Mouse (Mus musculus) left cerebral cortex, adult 6 months (tissue): ENCODE measurements around the gene Xntrpc. TPM values are rescaled to one million over a fixed set of nuclear protein-coding genes. Genes with fewer than 3 reads are reported as not detected.

Experiments used
- long read RNA-seq, 2 experiments: library from polyadenylated mRNA; unstranded; transcript quantifications; one replicate each; pipeline ENCODE4 v2.0.0; 2019 to 2020
- polyA plus RNA-seq: library from polyadenylated mRNA; unstranded; fragments of <200 nt; fragmentation: Nextera tagmentation; gene quantifications from 2 replicates; pipeline ENCODE4 v1.2.3, GENCODE M21; 2021

Gene Xntrpc
- 0.08 and 0.09 TPM in 2 replicates for polyA plus RNA-seq
- long read RNA-seq, experiment 1, partial matches to known transcripts, result 3 of 10 reads
- long read RNA-seq, experiment 1, other reads (novel, unspliced or antisense), result 7 of 10 reads
- long read RNA-seq, experiment 2, result 0 reads

DNA sequence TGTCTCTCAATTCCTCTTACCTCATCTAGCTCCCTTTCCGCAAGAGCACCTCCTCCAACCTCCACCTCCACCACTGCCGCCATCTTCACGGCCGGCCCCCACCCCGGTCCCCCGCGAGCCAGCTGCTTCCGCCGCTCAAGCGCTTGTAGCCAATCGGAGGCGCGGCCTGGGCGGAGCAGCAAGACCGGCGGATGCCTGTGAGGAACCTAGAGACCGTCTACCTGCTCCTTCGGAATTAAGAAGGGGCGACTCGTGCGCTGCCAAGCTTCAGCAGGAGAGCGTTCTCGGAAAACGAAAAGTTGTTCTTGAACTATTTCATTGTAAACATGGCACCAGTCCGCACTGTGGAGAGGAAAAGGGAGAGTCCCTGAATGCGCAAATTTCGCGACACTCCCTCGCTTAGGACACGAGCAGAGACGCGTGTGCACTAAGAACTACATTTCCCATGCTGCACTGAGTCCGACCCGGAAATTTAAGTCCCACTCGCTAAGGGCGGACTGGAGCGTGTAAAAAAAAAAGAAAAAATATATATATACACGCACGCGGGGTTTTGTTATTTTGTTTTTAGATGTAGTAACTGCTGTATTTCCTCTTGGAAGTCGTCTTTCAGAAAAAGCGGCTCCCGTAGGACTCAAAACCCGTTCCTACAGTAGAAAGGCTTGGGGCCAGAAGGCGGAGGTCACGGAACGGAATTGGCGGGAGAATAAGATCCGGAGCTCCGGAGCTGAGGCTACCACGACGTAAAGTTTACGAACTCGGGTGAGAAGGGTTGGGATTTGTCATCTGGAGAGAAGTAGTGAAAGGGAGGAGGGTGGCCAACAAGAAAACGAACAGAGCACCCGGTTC, at the start of gene Xntrpc, which contains the start of the genes Rnf121 and Xndc1:
Xntrpc (plus strand) TSS at position 668 of the 846 bp plus-strand sequence.
Rnf121 (minus strand) TSS at position 424 of the 846 bp plus-strand sequence.
Xndc1 (plus strand) TSS at position 466 of the 846 bp plus-strand sequence.

DNA sequence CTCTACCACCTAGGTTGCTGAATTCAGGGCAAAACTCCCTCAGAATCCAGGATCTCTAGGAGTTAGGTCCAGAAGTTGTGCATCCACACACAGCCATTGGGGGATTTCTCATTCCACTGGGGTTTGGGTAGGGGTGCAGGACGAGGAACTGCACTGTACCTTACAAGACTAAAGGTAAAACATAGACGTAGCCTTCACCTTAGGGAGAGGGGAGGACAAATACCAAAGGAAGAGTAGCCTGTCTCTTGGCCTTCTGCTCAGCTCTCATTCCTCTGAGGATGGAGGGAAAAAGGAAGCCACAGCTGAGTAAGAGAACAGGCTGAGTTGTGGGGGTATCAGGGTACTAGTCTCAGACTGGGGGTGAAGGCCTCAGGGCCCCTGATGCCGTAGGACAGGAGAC, 46.9 kb upstream of the Xntrpc start, which contains the start of gene Il18bp:
Il18bp (minus strand) TSS at position 101 of the 400 bp plus-strand sequence.

DNA sequence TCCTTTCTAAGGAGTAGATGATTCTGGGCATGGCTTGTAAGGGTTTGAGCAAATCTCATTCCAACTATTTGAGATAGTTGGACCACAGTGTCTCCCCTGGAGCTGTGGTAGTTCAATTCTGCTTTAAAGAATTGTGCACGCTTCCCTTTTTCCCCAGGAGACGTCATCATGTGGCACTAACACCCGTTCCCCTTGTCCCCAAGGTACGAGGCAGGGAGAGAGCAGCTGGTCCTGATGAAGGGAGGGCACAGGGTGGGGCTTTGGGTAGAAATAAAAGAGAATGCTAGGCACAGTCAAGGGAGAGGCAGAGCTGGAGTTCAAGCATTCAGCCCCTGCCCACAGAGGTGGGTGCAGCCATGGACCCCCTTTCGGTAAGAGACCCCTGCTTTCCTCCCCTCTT, 17.3 kb downstream of the Xntrpc start, which contains the start of gene Trpc2:
Trpc2 (plus strand) TSS at position 301 of the 400 bp plus-strand sequence.

DNA sequence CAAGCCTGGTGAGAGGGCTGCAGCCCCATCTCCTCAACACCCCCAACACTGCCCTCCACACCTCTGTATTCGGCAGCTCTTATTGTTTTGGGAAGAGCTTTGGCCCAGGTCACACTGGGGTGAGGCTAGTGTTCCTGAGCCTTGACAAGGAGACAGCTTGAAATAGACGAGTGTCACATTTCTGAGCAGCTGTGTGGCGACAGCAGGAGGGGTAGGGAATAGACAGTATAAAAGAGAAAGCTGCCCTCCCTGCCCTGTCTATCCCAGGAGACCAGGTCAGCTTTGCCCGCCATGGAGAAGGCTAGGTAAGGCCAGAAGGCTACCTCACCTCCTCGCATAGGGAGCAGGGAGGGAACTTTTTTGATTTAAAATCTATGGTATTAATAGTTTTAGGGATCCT, 36.0 kb downstream of the Xntrpc start, which contains the start of gene Art1:
Art1 (plus strand) TSS at position 257 of the 400 bp plus-strand sequence.

DNA sequence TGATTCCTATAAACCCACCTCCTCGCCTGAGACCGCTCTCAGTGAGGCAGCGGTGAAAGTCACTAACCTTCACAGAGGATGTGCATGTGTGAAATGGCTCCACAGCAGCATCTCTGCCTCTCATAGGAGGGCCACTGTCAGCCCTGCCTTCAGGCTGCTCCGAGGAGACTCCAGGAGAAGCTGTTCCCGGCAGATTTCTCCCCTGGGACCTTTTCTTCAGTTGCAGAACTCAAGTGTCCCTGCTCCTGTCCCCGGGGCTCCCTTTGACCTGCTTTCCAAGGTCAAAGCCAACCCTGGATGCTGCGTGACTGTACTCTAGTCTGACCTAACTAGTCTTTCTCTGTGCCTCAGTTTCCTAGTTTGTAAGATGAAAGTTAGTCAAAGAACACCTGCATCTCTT, 43.7 kb downstream of the Xntrpc start, which contains the start of gene Art5:
Art5 (minus strand) TSS at position 319 of the 400 bp plus-strand sequence.

DNA sequence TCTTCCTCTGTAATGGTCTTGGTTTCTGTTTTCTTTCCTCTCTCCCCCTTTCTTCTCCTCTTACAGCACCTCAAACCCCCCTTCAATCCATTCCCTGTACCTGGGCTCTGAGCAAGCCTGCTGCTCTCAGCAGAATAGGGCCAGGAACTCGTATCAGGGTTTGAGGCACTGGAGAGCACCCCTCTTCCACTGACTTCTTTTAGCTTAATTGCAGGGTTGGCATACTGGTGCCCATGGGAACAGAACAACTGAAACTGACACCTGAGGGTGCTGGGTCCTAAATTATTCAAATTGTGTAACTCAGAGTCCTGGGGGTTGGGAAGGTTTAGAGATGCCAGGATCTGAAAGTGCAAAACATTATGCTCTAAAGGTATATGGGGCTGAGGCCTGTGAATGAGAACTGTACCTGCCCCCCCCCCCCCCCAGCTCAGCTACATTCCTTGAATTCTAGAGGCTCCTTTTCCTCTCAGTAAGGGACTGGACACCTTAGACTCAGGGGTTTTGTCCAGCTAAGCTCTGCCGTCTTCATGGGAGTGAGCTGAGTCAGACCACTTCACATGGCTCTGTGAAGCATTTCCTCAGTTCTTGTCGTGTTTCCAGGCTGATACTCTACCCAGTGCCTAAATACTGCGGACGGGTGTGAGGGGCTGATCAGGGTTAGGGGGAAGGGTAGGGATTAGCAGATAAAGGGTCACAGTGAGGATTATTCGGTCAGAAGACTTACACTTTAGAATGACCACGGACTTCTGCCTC, 51.2 kb downstream of the Xntrpc start, which contains the start of gene Chrna10:
Chrna10 (minus strand) TSS at position 250 of the 753 bp plus-strand sequence.

Other genes with a start within 250 kb of the Xntrpc start
- not detected in 2 replicates for gene Phox2a, start 247.4 kb upstream of the Xntrpc start, polyA plus RNA-seq
- 2.9 and 3.0 TPM in 2 replicates for gene Inppl1, start 227.5 kb upstream of the Xntrpc start, polyA plus RNA-seq
- gene Folr2, start 208.5 kb upstream of the Xntrpc start, polyA plus RNA-seq, result 0.75 and 0.86 TPM in 2 replicates
- 31.2 and 35.8 TPM in 2 replicates for gene Anapc15, start 202.0 kb upstream of the Xntrpc start, polyA plus RNA-seq
- 1.3 and 1.7 TPM in 2 replicates for gene Folr1, start 194.9 kb upstream of the Xntrpc start, polyA plus RNA-seq
- gene Lamtor1, start 159.8 kb upstream of the Xntrpc start, polyA plus RNA-seq, result 221 and 286 TPM in 2 replicates
- 0.13 TPM in 1 of 2 replicates, not detected in the other for gene Tomt, start 159.4 kb upstream of the Xntrpc start, polyA plus RNA-seq
- 11.4 and 12.6 TPM in 2 replicates for gene Lrrc51, start 131.8 kb upstream of the Xntrpc start, polyA plus RNA-seq
- 17.9 and 28.2 TPM in 2 replicates for gene Numa1, start 131.6 kb upstream of the Xntrpc start, polyA plus RNA-seq
- gene Il18bp, start 47.0 kb upstream of the Xntrpc start, polyA plus RNA-seq, result 0.49 and 0.93 TPM in 2 replicates
- gene Rnf121, start 244 bp upstream of the Xntrpc start, polyA plus RNA-seq, result 18.9 and 23.6 TPM in 2 replicates
- gene Xndc1, start 202 bp upstream of the Xntrpc start, polyA plus RNA-seq, result 3.1 and 3.3 TPM in 2 replicates
- gene Trpc2, start 17.4 kb downstream of the Xntrpc start, polyA plus RNA-seq, result not detected in 2 replicates
- gene Art1, start 36.0 kb downstream of the Xntrpc start, polyA plus RNA-seq, result 0.14 TPM in 1 of 2 replicates, not detected in the other
- 0.11 TPM in 1 of 2 replicates, not detected in the other for gene Art5, start 43.8 kb downstream of the Xntrpc start, polyA plus RNA-seq
- gene Chrna10, start 51.1 kb downstream of the Xntrpc start, polyA plus RNA-seq, result 0.42 TPM in 1 of 2 replicates, not detected in the other
- 7.1 and 9.7 TPM in 2 replicates for gene Nup98, start 144.5 kb downstream of the Xntrpc start, polyA plus RNA-seq
- gene Pgap2, start 144.5 kb downstream of the Xntrpc start, polyA plus RNA-seq, result 25.4 and 29.4 TPM in 2 replicates
- 31.5 and 45.8 TPM in 2 replicates for gene Rhog, start 190.3 kb downstream of the Xntrpc start, polyA plus RNA-seq
- gene Stim1, start 202.1 kb downstream of the Xntrpc start, polyA plus RNA-seq, result 18.8 and 22.2 TPM in 2 replicates